Mouse (Mus musculus): ENCODE results near the gene Misp.

Gene Misp

GRCm38 (mm10) chr10:79820782-79821181 is at the start of gene Misp:
Gene Misp (plus strand): TSS chr10:79820989.
- peak; percentile 45 for DNase-seq (ENCODE audit: low read depth, low spot score)

GRCm38 (mm10) chr10:79772320-79772719 is 48.5 kb upstream of the Misp start:
- peak; percentile 84 for DNase-seq (ENCODE audit: low read depth, low spot score)

- DNase-seq (ENCODE audit: low read depth, low spot score) = no peak
These were observed 47.6 kb upstream of the Misp start for GRCm38 (mm10) chr10:79773208-79773607.

DNA sequence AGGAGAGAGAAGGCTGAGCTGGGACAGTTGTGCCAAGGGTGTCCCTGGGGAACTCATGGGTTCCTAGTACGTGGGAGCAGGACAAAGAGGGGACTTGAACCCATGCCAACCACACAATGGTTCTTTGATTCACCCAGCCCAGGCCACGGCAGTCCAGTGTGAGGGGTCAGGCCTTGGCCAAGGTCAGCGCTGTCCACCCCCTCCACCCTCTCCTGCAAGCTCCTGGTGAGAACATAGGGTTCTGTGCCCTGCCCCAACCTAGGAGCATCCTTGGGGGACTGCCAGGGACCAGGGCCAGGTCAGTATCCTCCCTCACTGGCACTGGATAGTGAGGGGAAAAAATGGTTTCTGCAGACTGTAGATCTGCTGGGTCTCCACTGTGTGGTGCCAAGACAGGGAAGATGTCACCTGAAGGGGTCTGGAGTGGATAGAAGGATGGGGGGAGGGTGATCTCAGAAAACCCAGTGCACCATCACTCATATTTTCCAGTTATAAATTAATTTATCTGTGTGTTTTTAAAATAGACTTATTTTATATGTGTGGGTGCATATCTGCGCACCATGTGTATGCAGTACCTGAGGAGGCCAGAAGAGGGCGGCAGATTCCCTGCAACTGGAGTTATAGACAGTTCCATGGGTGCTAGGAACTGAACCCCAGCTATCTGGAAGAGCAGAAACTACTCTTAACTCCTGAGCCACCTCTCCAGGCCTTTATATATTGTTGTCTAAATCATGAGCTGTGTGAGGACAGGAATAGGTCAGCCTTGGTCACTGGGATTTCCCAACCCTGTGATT is 46.1 kb upstream of the Misp start:
- DNase-seq (ENCODE audit: low read depth, low spot score) = peak; percentile 56

DNA sequence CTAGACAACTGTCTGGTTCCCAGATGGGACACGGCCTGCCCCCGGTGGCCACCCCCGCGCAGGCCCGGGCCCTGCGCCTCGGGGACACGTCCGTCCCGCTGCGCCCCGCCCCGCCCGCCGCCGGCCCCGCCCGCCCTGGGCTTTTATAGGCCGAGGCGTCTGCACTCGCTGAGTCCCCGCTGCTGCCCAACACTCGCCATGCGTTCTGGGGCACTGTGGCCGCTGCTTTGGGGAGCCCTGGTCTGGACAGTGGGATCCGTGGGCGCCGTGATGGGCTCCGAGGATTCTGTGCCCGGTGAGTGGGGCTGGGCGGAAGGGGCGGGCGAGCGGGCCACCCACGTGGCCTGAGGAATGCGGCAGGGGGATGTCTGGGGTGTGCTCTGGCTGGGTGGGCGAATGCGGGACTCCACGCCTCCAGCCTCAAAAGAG is 43.7 kb upstream of the Misp start, which contains the start of gene Fstl3:
TSS of gene Fstl3 (plus strand) at position 170 of the 429 bp plus-strand sequence.
- DNase-seq (ENCODE audit: low read depth, low spot score) = no peak

- no peak for DNase-seq (ENCODE audit: low read depth, low spot score)
These were observed 42.8 kb upstream of the Misp start for GRCm38 (mm10) chr10:79778006-79778405.

DNA sequence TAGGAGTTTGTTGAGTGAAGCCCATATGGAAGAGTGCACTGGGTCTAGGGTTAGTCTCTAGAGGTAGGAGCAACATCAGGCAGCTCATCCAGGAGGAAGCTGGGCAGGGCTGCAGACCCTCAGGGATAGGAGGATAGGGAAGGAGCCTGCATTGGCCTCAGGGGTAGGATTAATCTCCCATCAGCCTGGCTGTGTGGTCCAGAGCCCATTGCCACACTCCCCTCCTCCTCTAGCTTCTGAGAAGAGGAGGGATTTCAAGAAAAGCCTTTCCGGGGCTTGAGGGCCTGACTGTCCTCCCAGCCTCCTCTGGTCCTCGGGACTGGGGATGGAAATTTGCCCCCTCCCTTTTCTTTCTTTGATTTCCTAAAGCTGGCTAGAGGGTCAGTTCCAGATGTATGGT is 41.6 kb upstream of the Misp start:
- no peak for DNase-seq (ENCODE audit: low read depth, low spot score)

- peak; percentile 100 for DNase-seq (ENCODE audit: low read depth, low spot score)
These were observed 40.8 kb upstream of the Misp start for GRCm38 (mm10) chr10:79779784-79780663.

DNA sequence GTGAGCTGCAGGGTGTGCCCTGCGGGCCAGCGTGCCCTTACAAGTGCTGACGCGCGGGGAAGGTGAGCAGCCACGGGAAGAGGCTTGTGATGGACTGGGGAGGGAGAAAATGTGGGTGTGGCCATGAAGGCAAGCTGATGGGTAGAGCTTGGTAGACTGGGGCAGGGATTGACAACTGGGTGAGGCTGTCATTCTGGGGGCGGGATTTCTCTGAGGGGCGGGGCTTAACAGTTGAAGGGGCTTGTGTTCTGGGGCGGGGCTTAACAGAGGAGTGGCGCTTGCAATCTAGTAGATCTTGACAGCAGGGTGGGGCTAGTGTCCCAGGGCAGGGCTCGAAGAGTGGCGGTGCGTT is 40.1 kb upstream of the Misp start:
- DNase-seq (ENCODE audit: low read depth, low spot score) = peak; percentile 97

DNA sequence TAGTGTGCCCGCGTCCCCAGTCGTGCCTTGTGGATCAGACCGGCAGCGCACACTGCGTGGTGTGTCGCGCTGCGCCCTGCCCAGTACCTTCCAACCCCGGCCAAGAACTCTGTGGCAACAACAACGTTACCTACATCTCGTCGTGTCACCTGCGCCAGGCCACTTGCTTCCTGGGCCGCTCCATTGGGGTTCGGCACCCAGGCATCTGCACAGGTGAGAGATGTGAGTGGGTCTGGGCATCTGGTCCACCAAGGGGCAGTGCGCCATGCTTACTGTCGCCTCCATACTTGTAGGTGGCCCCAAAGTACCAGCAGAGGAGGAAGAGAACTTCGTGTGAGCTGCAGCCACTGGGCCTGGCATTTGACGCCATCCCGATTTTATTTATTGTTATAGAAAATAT is 39.6 kb upstream of the Misp start:
- no peak for DNase-seq (ENCODE audit: low read depth, low spot score)

- no peak for DNase-seq (ENCODE audit: low read depth, low spot score)
These were observed 38.8 kb upstream of the Misp start for GRCm38 (mm10) chr10:79781956-79782355.

DNA sequence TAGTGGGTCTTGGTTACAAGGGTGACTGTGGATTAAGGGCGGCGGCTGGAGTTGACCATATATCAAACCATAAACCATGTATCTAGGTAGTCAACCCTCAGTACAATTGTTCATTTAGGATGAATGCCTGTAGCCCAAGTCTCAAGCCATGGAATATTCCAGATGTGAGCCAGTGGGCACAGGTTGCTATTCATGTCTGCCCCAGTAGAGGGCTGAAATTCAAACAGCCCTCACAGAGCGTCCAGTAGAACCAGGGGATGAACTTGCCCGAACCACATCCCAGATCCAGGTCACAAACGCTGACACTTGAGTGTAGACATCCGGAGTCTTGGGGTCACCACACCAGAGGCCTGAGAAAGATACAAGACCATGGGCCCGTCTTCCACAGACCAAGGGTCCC is 37.7 kb upstream of the Misp start:
- peak; percentile 70 for DNase-seq (ENCODE audit: low read depth, low spot score)

- peak; percentile 82 for DNase-seq (ENCODE audit: low read depth, low spot score)
These were observed 36.6 kb upstream of the Misp start for GRCm38 (mm10) chr10:79783920-79784800.

DNA sequence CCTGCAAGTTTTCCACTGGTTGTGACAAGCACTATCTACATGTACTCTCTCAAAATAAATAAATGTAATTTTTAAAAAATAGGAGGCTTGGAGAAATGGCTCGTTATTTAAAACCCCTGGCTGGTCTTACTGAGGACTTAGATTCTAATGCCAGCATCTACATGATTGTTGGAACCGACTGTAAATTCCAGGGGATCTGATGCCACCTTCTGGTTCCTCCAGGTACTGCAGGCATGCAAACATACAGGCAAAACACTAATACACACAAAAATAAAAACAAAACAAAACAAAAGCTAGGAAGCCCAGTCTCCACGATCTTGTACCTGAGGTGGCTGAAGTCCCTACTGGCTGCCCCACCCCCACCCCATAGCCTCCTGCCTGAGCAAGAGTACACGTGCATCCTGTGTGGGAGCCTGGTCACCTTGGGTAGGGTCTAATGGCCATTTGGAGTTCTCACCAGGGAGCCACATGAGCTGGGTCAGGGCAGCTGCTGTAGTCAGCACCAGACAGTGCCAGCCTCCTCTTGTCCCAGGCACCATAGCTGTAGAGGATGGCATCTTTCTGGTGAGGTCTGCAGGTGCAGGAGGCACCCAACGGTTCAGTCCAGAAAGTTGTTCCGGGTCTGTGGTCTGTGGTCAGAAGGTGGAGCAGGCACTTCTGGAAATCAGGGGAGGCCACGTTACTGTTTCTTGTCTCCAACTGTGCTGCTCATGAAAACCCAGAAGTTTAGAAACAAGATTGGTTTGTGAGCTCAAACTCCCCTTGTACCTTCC is 32.2 kb upstream of the Misp start:
- DNase-seq (ENCODE audit: low read depth, low spot score) = peak; percentile 76

DNA sequence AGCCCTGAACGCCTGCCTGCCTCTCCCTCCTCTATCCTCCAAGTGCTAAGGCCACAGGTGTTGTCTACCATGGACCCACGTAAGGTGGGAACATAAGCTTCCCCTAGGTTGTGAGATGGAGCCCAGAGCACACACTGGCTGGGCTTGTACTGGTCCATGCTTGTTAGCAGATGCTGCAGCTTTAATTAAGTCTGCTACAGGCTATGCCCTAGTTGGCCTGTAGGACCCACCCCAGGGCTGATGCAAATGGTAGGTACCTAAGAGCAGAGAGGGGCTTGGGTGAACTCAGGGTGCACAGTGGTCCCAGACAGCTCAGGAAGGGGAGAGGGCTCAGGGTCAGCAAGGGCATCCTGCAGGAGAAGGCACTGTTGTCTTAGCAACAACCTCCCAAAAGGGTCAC is 31.2 kb upstream of the Misp start:
- no peak for DNase-seq (ENCODE audit: low read depth, low spot score)

DNA sequence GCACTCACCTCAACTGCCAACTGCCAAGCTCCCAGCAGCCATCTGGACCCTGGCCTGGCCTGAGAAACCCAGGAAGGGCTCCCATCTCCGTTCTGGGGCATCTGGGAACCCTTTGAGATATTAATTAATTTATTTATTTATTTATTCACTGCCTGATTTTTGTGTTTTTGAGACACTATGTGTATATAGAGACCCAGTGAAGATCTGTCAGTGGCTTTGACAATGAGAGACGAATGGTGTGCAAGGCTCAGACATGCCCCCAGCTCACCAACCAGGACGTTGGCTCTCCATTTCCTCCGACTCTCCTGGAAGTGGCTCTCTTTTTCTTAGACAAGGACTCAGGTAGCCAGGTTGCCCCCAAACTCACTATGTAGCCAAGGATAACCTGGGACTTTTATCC is 29.9 kb upstream of the Misp start, which contains the start of gene Prss57:
TSS of gene Prss57 (minus strand) at position 101 of the 400 bp plus-strand sequence.
- no peak for DNase-seq (ENCODE audit: low read depth, low spot score)

- no peak for DNase-seq (ENCODE audit: low read depth, low spot score)
These were observed 28.3 kb upstream of the Misp start for GRCm38 (mm10) chr10:79792339-79793040.

GRCm38 (mm10) chr10:79793051-79793737 is 27.6 kb upstream of the Misp start, which contains the start of gene Palm:
Gene Palm (plus strand): TSS chr10:79793572.
- DNase-seq (ENCODE audit: low read depth, low spot score) = peak; percentile 61

DNA sequence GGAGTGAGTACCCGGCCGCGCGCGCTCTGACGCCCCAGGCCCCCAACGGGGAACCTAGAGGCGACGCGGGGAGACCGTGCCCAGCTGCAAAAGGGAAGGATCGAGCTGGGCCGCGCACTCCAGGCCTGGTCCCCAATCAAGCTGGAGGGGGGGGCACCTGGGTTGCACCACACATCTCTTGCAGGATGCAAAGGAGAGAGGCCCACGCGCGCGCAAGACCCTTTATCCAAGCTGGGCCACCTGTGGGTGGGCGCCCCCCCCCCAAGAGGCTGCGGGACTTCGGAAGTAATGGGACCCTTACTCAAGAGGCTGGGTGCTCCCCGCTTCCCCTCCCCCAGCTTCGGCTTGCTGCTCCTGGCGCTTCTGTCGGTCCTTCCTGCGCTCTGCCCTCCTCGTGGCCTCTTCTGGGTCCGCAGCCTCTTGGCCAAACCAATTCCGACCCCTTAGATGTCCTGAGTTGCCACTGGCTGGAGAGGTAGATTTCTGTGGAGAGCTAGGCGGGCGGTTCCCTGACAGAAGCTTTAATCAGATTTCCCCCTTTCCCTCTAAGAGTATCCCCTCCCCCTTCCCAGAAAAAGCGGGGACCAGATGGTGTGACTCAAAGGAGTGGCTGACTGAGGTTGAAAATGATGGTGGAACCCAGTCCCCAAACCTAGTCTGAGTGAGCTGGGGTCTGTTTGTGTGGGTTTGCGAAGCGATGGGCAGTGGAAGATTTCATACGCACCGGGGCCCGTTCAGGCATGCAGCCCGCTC is 26.9 kb upstream of the Misp start:
- no peak for DNase-seq (ENCODE audit: low read depth, low spot score)
